Mouse (Mus musculus) kidney, embryonic 14.5 days (tissue): ENCODE measurements around the gene Cul4a. TPM values are rescaled to one million over a fixed set of nuclear protein-coding genes. Genes with fewer than 3 reads are reported as not detected.

Experiments used
- ATAC-seq: fragments of 200-750 bp; cut with Nextera tagmentation; 2 replicates; pipeline ENCODE4 v1.8.0; 2017; ENCODE audit warnings: moderate number of reproducible peaks, mild to moderate bottlenecking, moderate TSS enrichment, moderate library complexity; ENCODE audit not compliant: low FRiP score, low TSS enrichment
- H3K27ac ChIP-seq: fragments of 300-500 bp; sonication (generic); 2 replicates; pipeline ENCODE4 v1.5.1; 2014; ENCODE audit warnings: low read depth, mild to moderate bottlenecking, low read length, moderate library complexity, mixed read lengths
- H3K27me3 ChIP-seq: fragments of 300-500 bp; sonication (generic); 2 replicates; pipeline ENCODE4 v1.6.1; 2014; ENCODE audit warnings: mild to moderate bottlenecking, low read length; ENCODE audit not compliant: control insufficient read depth, insufficient read depth
- H3K36me3 ChIP-seq: fragments of 300-500 bp; sonication (generic); 2 replicates; pipeline ENCODE4 v1.6.1; 2014; ENCODE audit warnings: low read length, mixed read lengths; ENCODE audit not compliant: control insufficient read depth, insufficient read depth
- H3K4me1 ChIP-seq: fragments of 300-500 bp; sonication (generic); 2 replicates; pipeline ENCODE4 v1.6.1; 2014; ENCODE audit warnings: low read length, mixed read lengths; ENCODE audit not compliant: control insufficient read depth, insufficient read depth
- H3K4me2 ChIP-seq: fragments of 300-500 bp; sonication (generic); replicated peaks from 2 replicates; pipeline ENCODE4 v1.6.1; 2014; ENCODE audit warnings: low read depth, mild to moderate bottlenecking, low read length
- H3K4me3 ChIP-seq: fragments of 300-500 bp; sonication (generic); 2 replicates; pipeline ENCODE4 v1.5.1; 2014; ENCODE audit warnings: mild to moderate bottlenecking, low read length
- H3K9ac ChIP-seq: fragments of 300-500 bp; sonication (generic); 2 replicates; pipeline ENCODE4 v1.6.1; 2014; ENCODE audit warnings: low read depth, mild to moderate bottlenecking, low read length, moderate library complexity
- H3K9me3 ChIP-seq: fragments of 300-500 bp; sonication (generic); 2 replicates; pipeline ENCODE4 v1.6.1; 2016; ENCODE audit warnings: low read length; ENCODE audit not compliant: control insufficient read depth
- WGBS: fragments of 180-500 bp; shearing (Covaris S2); extraction: QIAGEN DNeasy Blood & Tissue Kit; methylation state at CpG from one replicate; pipeline ENCODE4 v1.1.7; 2014; 5-methylcytosine and 5-hydroxymethylcytosine counted together
- microRNA counts: library from miRNA; unstranded; fragments of <30 nt; microRNA quantifications from one replicate; lab custom pipeline; 2017
- microRNA-seq: library from miRNA; unstranded; fragments of <30 nt; microRNA quantifications from one replicate; pipeline ENCODE4, GENCODE M21; 2016
- polyA plus RNA-seq: library from polyadenylated mRNA; unstranded; fragments of >200 nt; fragmentation: Nextera tagmentation; extraction: Ambion mirVana; gene quantifications from 2 replicates; pipeline ENCODE4 v1.2.1, GENCODE M21; 2014

Gene Cul4a
- polyA plus RNA-seq, 1 experiment from 2014 or later: 110 TPM

DNA sequence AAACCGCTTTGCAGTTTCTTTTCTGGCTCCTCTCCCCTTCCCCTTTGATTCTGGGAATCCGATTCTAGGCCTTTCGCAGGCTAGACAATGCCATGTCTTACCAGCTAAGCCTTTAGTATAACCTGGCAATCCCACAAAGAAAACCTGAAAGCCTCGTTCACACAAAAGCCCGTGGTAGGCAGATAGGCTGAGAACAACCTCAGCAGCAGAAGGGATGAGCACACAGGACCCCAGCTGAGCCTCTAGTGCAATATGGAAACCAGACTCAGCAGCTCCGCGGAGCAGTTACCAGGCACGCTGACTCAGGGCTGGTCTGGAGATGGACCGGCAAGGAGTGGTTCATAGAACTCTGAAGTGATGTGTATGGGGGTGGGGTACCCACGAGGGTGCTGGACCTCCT is 89.4 kb downstream of the Cul4a start:
- WGBS: 65% methylated on average over 10 of the region's 10 CpGs
- Histone ChIP-seq H3K9me3 (no peaks in the 10 kb centered on the region), H3K4me2 (no peak overlapping the region), H3K27me3 (no peaks in the 10 kb centered on the region), H3K4me3 (no peak overlapping the region), H3K27ac (no peak overlapping the region), H3K4me1 (no peaks in the 10 kb centered on the region), H3K36me3 (no peaks in the 10 kb centered on the region), H3K9ac (no peak overlapping the region)
- no peak for ATAC-seq

DNA sequence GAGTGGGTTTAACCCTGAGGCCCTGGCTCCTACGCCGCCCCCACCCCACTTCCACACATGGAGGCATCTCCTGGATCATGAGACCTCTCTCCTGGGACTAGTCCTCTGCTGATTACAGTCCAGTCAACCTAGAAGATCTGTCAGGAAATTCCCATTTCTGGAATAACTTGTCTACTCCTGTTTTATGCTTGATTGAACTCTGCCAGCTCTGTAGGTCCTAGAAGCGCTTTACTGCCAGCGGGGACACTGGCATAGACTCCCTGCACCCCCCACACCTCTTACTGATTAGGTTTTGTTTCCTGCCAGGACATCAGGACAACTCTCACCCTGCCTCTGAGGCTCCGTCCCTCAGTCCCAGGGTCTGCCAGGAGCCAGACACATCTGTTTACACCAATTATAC is 92.1 kb downstream of the Cul4a start:
- Histone ChIP-seq H3K27me3 (peaks cover 24% of the 10 kb centered on the region), H3K27ac (no peak overlapping the region), H3K9ac (no peak overlapping the region), H3K9me3 (no peaks in the 10 kb centered on the region), H3K4me3 (no peak overlapping the region), H3K4me1 (peaks cover 6% of the 10 kb centered on the region; the same call in 1 of the 2 replicates), H3K4me2 (no peak overlapping the region), H3K36me3 (no peaks in the 10 kb centered on the region)
- no peak for ATAC-seq
- WGBS: 83% methylated on average over 5 of the region's 5 CpGs

MicroRNAs encoded within 50 kb of the gene (microRNA counts, 519-probe panel; counts per million panel counts)
- not detected for microRNA mmu-miR-1968 (lab: Ali Mortazavi, UCI)

Small RNAs within 50 kb of the gene (microRNA-seq; reads per million reads assigned to microRNA genes)
- gene Mir1968: 12.8 reads per million, percentile 30 among the genes with 10 or more reads in this experiment
- gene Mir7065: not detected

Other genes with a start within 250 kb of the Cul4a start
- gene Mcf2l, start 231.8 kb upstream of the Cul4a start, polyA plus RNA-seq: 12.6 and 22.4 TPM in 2 replicates
- not detected in 2 replicates for gene F7, start 79.6 kb upstream of the Cul4a start, polyA plus RNA-seq
- gene F10, start 68.3 kb upstream of the Cul4a start, polyA plus RNA-seq: 0.34 and 0.43 TPM in 2 replicates
- 0.43 and 0.51 TPM in 2 replicates for gene Proz, start 44.7 kb upstream of the Cul4a start, polyA plus RNA-seq
- gene Pcid2, start 162 bp upstream of the Cul4a start, polyA plus RNA-seq: 36.2 and 50.3 TPM in 2 replicates
- gene Lamp1, start 53.5 kb downstream of the Cul4a start, polyA plus RNA-seq: 225 and 306 TPM in 2 replicates
- gene Grtp1, start 95.0 kb downstream of the Cul4a start, polyA plus RNA-seq: 19.7 and 20.3 TPM in 2 replicates
- not detected in 2 replicates for gene Adprhl1, start 148.5 kb downstream of the Cul4a start, polyA plus RNA-seq
- gene Dcun1d2, start 182.5 kb downstream of the Cul4a start, polyA plus RNA-seq: 17.4 and 26.4 TPM in 2 replicates
- gene Tmco3, start 182.6 kb downstream of the Cul4a start, polyA plus RNA-seq: 28.4 and 40.5 TPM in 2 replicates
- gene Tfdp1, start 233.1 kb downstream of the Cul4a start, polyA plus RNA-seq: 146 and 201 TPM in 2 replicates